Mouse (Mus musculus) urinary bladder, adult 18-20 months (tissue): ENCODE data around the gene Slc22a23.

Source experiments
- DNase-seq, 2 experiments: peaks; one replicate each; pipeline ENCODE4 v3.0.0; 2022; ENCODE audit warnings: low spot score in 2 of 2, mixed read lengths in 2 of 2

Gene Slc22a23

DNA sequence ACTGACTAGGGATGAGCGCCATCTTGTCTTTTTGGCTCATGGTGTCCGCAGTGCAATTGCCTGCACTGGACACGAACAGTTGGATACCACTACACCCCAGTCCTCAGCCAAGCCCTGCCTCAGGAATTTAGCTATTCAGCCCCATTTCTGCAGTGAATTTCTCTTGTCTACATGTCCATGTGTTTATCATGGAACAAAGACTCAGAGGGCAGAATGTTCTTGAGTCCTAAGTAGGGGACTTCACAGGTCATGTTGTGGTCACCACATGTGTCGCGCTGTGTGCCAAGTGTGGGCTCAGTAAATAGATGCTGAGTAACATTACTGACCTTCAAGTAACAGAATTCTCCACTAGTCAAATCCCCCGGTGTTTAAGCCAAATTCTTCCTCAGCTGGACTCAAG is 109.9 kb downstream of the Slc22a23 start:
- no peak for DNase-seq

DNA sequence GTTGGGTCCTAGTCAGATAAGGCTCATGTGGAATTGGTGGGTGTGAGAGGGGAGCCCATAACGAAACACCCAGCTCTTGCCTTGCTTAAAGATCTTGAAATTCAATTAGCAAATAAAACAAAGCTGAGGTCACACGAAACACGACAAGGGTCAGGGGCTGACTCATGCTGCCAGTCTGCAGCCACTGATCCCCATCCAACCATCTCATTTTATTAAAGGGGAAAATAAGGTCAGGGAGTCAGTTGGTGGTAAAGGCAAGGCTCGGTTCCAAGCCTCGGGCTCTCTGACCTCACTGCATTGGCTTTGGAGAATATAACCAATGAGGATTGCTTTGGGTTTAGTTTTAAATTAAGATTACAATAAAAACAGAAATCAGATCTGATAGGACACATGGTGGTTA is 110.5 kb downstream of the Slc22a23 start:
- peak in 1 of 2 experiments; percentile 29 for DNase-seq

- DNase-seq: no peak
Observed at GRCm38 (mm10) chr13:34232992-34233391, 112.0 kb downstream of the Slc22a23 start.

- no peak for DNase-seq
Observed at GRCm38 (mm10) chr13:34228905-34229304, 116.1 kb downstream of the Slc22a23 start.

- DNase-seq: no peak
Observed at GRCm38 (mm10) chr13:34227720-34228661, 117.0 kb downstream of the Slc22a23 start.

DNA sequence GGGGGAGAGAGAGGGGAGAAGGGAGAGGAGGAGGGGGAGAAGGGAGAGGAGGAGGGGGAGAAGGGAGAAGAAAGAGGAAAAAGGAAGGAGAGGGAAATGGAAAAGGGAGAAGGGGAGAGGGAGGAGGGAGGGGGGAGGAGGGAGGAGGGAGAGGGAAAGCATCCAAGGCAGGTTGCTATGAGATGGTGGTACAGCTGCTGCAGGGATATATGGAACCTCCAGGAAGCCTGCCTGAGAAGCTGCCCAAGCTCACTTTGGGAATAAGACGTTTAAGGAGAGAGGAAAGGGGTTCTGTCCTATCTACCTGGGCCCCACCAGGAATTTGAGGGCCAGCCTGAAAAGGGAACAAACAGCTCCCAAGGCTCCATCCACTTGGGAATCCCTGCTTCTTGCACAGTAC is 118.0 kb downstream of the Slc22a23 start:
- no peak for DNase-seq

GRCm38 (mm10) chr13:34222985-34223384 is 122.0 kb downstream of the Slc22a23 start:
- DNase-seq: no peak

DNA sequence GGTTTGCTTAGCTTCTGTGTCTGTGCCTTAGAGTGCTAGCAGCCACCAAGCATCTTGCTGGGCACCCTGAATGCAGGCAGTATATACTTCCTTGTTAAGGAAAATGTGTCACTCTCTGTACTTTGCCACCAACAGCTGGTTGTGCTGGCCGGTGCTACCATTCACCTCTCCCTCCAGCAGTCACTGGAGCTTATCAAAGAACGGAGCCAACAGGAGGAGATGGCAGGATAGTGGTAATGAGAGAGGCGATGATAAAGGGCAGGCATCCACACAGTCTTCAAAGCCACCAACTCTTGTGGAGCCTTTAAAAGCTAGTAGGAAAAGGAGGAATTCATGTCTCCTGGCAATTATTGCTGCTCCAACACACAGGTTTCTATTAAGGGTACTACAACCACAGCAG is 125.3 kb downstream of the Slc22a23 start:
- no peak for DNase-seq

- no peak for DNase-seq
Observed at GRCm38 (mm10) chr13:34218776-34219175, 126.2 kb downstream of the Slc22a23 start.

GRCm38 (mm10) chr13:34214855-34215254 is 130.1 kb downstream of the Slc22a23 start:
- no peak for DNase-seq

GRCm38 (mm10) chr13:34212735-34213212 is 132.2 kb downstream of the Slc22a23 start:
- DNase-seq: peak; percentile 55 to 71

- DNase-seq: no peak
Observed at GRCm38 (mm10) chr13:34211261-34211775, 133.7 kb downstream of the Slc22a23 start.

- DNase-seq: no peak
Observed at GRCm38 (mm10) chr13:34207714-34208470, 137.1 kb downstream of the Slc22a23 start.

GRCm38 (mm10) chr13:34205216-34205615 is 139.8 kb downstream of the Slc22a23 start:
- no peak for DNase-seq

- DNase-seq: no peak
Observed at GRCm38 (mm10) chr13:34195676-34196075, 149.3 kb downstream of the Slc22a23 start.

GRCm38 (mm10) chr13:34193384-34193783 is 151.6 kb downstream of the Slc22a23 start:
- DNase-seq: no peak

DNA sequence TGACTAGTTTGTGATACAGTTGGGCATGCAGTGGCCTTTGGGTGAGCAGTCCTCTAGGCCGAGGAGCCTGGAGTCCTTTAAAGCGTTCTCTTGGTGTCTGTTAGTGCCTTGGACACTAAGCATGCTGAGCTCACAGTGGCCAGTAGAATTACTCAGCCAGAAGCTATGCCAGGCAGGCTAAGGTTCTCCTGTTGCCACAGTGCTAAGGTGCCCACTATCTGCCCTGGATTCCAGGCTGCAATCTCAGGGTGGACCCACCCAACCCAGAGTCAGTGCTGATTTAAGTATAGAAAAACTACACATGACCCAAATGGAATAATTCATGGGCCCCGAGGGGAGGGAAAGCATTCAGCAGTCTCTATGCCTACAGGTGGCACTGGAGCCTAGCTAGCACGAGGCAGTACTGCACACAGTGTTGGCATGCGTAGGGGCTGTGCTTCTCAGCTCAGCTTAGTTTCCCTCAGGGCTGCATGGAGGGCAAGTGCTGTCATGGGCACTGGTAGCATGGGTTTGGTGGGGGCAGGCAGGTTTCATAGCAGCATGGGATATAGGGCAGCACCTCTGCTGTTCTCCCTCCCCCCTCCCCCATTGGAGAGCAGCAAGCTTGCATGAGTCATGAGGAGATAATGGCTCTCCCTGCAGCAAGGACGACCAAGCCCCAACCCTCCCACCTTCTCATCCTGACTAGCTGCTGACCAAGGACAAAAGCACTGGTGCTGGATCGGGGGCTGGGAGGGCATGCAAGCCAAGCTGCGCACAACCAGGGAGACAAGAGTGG is 152.4 kb downstream of the Slc22a23 start:
- peak in 1 of 2 experiments; percentile 45 for DNase-seq

DNA sequence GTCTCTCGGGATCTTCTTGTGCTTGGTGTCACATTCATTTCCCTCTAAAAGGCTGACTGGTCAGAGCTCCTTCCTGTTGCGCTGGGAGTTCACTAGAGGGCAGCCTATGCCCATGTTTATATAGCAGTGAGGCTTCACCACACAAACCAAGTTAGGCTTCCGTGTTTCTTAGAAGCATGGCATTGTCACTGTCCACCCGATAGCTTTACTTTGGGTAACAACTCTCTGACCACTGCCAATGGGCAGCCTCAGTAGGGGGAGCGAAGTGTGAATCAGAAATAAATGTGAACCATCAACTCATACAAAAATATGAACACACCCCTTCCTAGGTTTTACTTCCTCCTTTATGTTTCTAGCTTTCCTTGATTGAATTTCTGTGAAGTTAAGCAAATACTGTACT is 157.4 kb downstream of the Slc22a23 start:
- DNase-seq: peak; percentile 34 to 46

GRCm38 (mm10) chr13:34185371-34185770 is 159.6 kb downstream of the Slc22a23 start:
- DNase-seq: no peak

GRCm38 (mm10) chr13:34181624-34182023 is 163.4 kb downstream of the Slc22a23 start:
- no peak for DNase-seq

DNA sequence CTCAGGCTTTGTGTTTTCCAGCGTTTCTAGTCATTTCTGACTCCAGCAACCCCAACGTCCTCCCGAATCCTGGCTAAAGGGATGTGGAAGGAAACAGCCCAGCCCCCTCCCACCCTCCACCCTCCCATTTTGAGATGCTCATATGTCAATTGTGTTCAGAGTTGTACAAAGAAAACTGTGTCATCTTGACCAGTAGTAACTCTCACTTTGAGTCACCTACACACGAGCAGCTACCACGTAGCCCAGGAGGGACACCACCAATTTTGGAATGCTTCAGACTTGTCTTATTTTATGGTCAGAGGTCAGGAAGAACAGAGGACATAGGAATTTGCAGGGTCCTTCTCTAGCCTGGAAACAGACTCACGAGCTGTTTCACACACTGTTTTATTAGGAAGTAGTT is 171.0 kb downstream of the Slc22a23 start:
- no peak for DNase-seq
